Comparison of ENCODE assay signal across 10 mouse cellular contexts in the genomic region with DNA sequence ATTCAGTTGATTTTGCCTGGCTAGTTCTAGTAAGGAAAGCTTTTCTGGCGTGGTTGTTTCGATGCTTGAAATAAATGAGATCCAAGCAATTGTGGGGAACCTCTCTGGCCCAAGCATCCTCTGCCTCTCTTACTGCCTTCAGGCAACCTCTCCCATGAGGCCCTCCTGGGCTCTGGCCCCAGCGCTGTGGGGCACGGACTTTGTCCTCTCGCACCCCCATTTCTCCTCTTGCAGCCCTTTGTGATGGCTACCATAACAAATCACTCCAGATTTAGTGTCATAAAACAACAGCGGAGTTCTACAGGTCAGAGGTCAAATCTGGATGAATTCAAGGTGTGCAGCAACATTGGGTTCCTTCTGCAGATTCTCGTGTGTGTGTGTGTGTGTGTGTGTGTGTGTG. TPM values are rescaled to one million over a fixed set of nuclear protein-coding genes. Genes with fewer than 3 reads are reported as not detected.
DNase-seq lines count a peak whose midpoint lies in the region; ATAC-seq and TF ChIP-seq lines count a peak whose summit lies in the region.
"Had no signal": no experiment of that assay in that cellular context is flagged by ENCODE, and none has a peak within 500 bp of the region (broad histone marks: within the 10 kb centered on the region; RNA-seq: fewer than 3 reads in every experiment).

No protein-coding gene starts in this region.

- peak overlapping the region; percentile 60 for H3K4me2 ChIP-seq in lung, embryonic 15.5 days
- H3K4me2 ChIP-seq in forebrain, embryonic 15.5 days (replicated peaks): peak overlapping the region; percentile 44
- peak overlapping the region; percentile 56 for H3K4me2 ChIP-seq in limb, embryonic 14.5 days (replicated peaks; ENCODE audit: low read depth, low read length, severe bottlenecking)
- peak overlapping the region; percentile 68 for H3K4me2 ChIP-seq in stomach, embryonic 16.5 days (ENCODE audit: low read depth, low read length)

- no peaks in the 10 kb centered on the region for H3K9me3 ChIP-seq in lung, embryonic 15.5 days
- no peaks in the 10 kb centered on the region for H3K9me3 ChIP-seq in forebrain, embryonic 15.5 days
- H3K9me3 ChIP-seq in limb, embryonic 14.5 days (ENCODE audit: control insufficient read depth, low read length): no peaks in the 10 kb centered on the region
- no peaks in the 10 kb centered on the region for H3K9me3 ChIP-seq in stomach, embryonic 16.5 days (replicated peaks; ENCODE audit: control insufficient read depth, low read length)
- H3K9me3 ChIP-seq: liver, embryonic 15.5 days had no signal

- no peaks in the 10 kb centered on the region for H3K36me3 ChIP-seq in lung, embryonic 15.5 days
- no peaks in the 10 kb centered on the region for H3K36me3 ChIP-seq in forebrain, embryonic 15.5 days
- no peaks in the 10 kb centered on the region for H3K36me3 ChIP-seq in limb, embryonic 14.5 days (ENCODE audit: control insufficient read depth, insufficient read depth, low read length)
- H3K36me3 ChIP-seq in stomach, embryonic 16.5 days (ENCODE audit: control insufficient read depth, insufficient read depth, low read length): no peaks in the 10 kb centered on the region
- H3K36me3 ChIP-seq: liver, embryonic 15.5 days had no signal

- H3K4me1 ChIP-seq in lung, embryonic 15.5 days: peaks cover 19% of the 10 kb centered on the region
- peaks cover 34% of the 10 kb centered on the region for H3K4me1 ChIP-seq in forebrain, embryonic 15.5 days
- H3K4me1 ChIP-seq in limb, embryonic 14.5 days (ENCODE audit: control insufficient read depth, insufficient read depth, low read length): peaks cover 18% of the 10 kb centered on the region
- H3K4me1 ChIP-seq in stomach, embryonic 16.5 days (ENCODE audit: control insufficient read depth, insufficient read depth, low read length): peaks cover 14% of the 10 kb centered on the region

- no peak for ATAC-seq in lung, embryonic 15.5 days (ENCODE audit: borderline replicate concordance, extremely low read depth, low FRiP score, low TSS enrichment)
- ATAC-seq in forebrain, embryonic 15.5 days (replicated peaks): no peak
- ATAC-seq in limb, embryonic 14.5 days (ENCODE audit: low FRiP score, low read depth): no peak; the same call in 1 of the 2 replicates
- no peak for ATAC-seq in stomach, embryonic 16.5 days (ENCODE audit: insufficient read depth, low FRiP score)
- ATAC-seq: Patski had no signal

- DNase-seq in lung, postnatal 14 days: no peak
- no peak for DNase-seq in limb, embryonic 14.5 days (ENCODE audit: low spot score)
- no peak for DNase-seq in adrenal gland, postnatal 36 days
- DNase-seq in layer of hippocampus, adult 8-10 months (ENCODE audit: low spot score in 2 of 2): no peak
- no peak for DNase-seq in gastrocnemius, adult 18-20 months (ENCODE audit: low spot score)

- no peak overlapping the region for H3K27ac ChIP-seq in lung, embryonic 15.5 days
- peak overlapping the region; percentile 76 for H3K27ac ChIP-seq in forebrain, embryonic 15.5 days (replicated peaks)
- H3K27ac ChIP-seq in limb, embryonic 14.5 days (replicated peaks; ENCODE audit: low read depth, low read length): no peak overlapping the region
- no peak overlapping the region; the same call in 1 of the 2 replicates for H3K27ac ChIP-seq in stomach, embryonic 16.5 days (ENCODE audit: low read length)
- H3K27ac ChIP-seq: liver, embryonic 15.5 days had no signal

- TF ChIP-seq POLR2A in limb, embryonic 14.5 days (IDR thresholded peaks at IDR 0.05; ENCODE audit: borderline replicate concordance, extremely low read depth, insufficient read depth, insufficient read length): no peak

- no peak overlapping the region for H3K9ac ChIP-seq in lung, embryonic 15.5 days
- H3K9ac ChIP-seq in forebrain, embryonic 15.5 days (replicated peaks): 0 out of 2 replicates have a peak overlapping the region, but pooled peaks have one; percentile 5
- H3K9ac ChIP-seq in limb, embryonic 14.5 days (ENCODE audit: low read depth, low read length, severe bottlenecking): no peak overlapping the region
- peak overlapping the region; percentile 38 for H3K9ac ChIP-seq in stomach, embryonic 16.5 days (ENCODE audit: low read length)
- H3K9ac ChIP-seq: liver, embryonic 15.5 days had no signal

- peak overlapping the region; percentile 26; the same call in 1 of the 2 replicates for H3K4me3 ChIP-seq in lung, embryonic 15.5 days
- peak overlapping the region; percentile 19; the same call in 1 of the 2 replicates for H3K4me3 ChIP-seq in forebrain, embryonic 15.5 days
- 0 out of 2 replicates have a peak overlapping the region, but pooled peaks have one; percentile 29 for H3K4me3 ChIP-seq in limb, embryonic 14.5 days (replicated peaks; ENCODE audit: low read length)
- peak overlapping the region; percentile 40; the same call in 1 of the 2 replicates for H3K4me3 ChIP-seq in stomach, embryonic 16.5 days (replicated peaks; ENCODE audit: low read length)

- WGBS in lung, embryonic 15.5 days: 63% methylated on average over 7 of the region's 7 CpGs
- 61% methylated on average over 7 of the region's 7 CpGs for WGBS in forebrain, embryonic 15.5 days
- WGBS in limb, embryonic 14.5 days: 31% methylated on average over 7 of the region's 7 CpGs
- 54% methylated on average over 7 of the region's 7 CpGs for WGBS in stomach, embryonic 16.5 days

- H3K27me3 ChIP-seq in lung, embryonic 15.5 days: no peaks in the 10 kb centered on the region
- H3K27me3 ChIP-seq in forebrain, embryonic 15.5 days: no peaks in the 10 kb centered on the region
- H3K27me3 ChIP-seq in limb, embryonic 14.5 days (ENCODE audit: control insufficient read depth, insufficient read depth, low read length): no peaks in the 10 kb centered on the region
- no peaks in the 10 kb centered on the region for H3K27me3 ChIP-seq in stomach, embryonic 16.5 days (ENCODE audit: control insufficient read depth, insufficient read depth, low read length)
- H3K27me3 ChIP-seq: Patski had no signal

RNA-seq across cellular contexts. Expression of a gene that starts 49.1 kb away (rescaled TPM):
- 0.68 and 1.0 TPM in 2 replicates for polyA plus RNA-seq in lung, embryonic 15.5 days (2015; fragmentation: Nextera tagmentation; extraction: Ambion mirVana)
- 0.63 and 1.4 TPM in 2 replicates for polyA plus RNA-seq in forebrain, embryonic 15.5 days (2015; fragmentation: Nextera tagmentation; extraction: Ambion mirVana)
- polyA plus RNA-seq in limb, embryonic 14.5 days (2012; rRNA removed): 1.2 and 1.3 TPM in 2 replicates
- polyA plus RNA-seq in limb, embryonic 14.5 days (2014; fragmentation: Nextera tagmentation; extraction: Ambion mirVana): 2.2 and 3.1 TPM in 2 replicates
- 0.34 and 1.1 TPM in 2 replicates for polyA plus RNA-seq in stomach, embryonic 16.5 days (2015; fragmentation: Nextera tagmentation; extraction: Ambion mirVana)
- total RNA-seq in adrenal gland, postnatal 36 days (2021): 1 to 10 TPM in 1 of 2 experiments, under 1 TPM in 1; 0.40 to 2.1 TPM
- 10 to 100 TPM in 1 of 4 experiments, 1 to 10 TPM in 3; 3.4 to 11.0 (median 7.0) TPM for total RNA-seq in layer of hippocampus, adult 8-10 months (2022)
- total RNA-seq in gastrocnemius, adult 18-20 months (2021): 1 to 10 TPM; 1.1 TPM
- polyA plus RNA-seq: liver, embryonic 15.5 days had no signal

Comparison
In these comparisons a context has a peak if more than half of its experiments do, and no peak if none do; other contexts are left out.
1. H3K9ac ChIP-seq: peak in forebrain, embryonic 15.5 days (single experiment) and stomach, embryonic 16.5 days (single experiment); none in lung, embryonic 15.5 days (single experiment) and limb, embryonic 14.5 days (single experiment).
2. Peak in every context shown above with its lines, with median percentiles within 50 percentile points of each other: H3K4me2 ChIP-seq and H3K4me3 ChIP-seq.